Mouse (Mus musculus): ENCODE measurements around the gene Ednra.

- no peak for TF ChIP-seq GATA1 (IDR thresholded peaks at IDR 0.05; ENCODE audit: low read length)
- no peak for TF ChIP-seq TAL1 (IDR thresholded peaks at IDR 0.05; ENCODE audit: low read length)
Measured at GRCm38 (mm10) chr8:77773831-77774230, 49.6 kb upstream of the Ednra start.
